In genomic region chr5:33938448-33938847, GRCm38 (mm10) we compare ENCODE assay signal across 14 mouse cellular contexts. TPM values are rescaled to one million over a fixed set of nuclear protein-coding genes. Genes with fewer than 3 reads are reported as not detected.
A peak's percentile ranks its signal among the peaks of the same experiment; 100 is the strongest.
DNase-seq lines count a peak whose midpoint lies in the region; ATAC-seq and TF ChIP-seq lines count a peak whose summit lies in the region.
"Had no signal": no experiment of that assay in that cellular context is flagged by ENCODE, and none has a peak within 500 bp of the region (broad histone marks: within the 10 kb centered on the region; RNA-seq: fewer than 3 reads in every experiment).

No protein-coding gene starts in this region.

- peaks cover 5% of the 10 kb centered on the region; the same call in 1 of the 2 replicates for H3K4me1 ChIP-seq in kidney, adult 2 months (ENCODE audit: control insufficient read depth, insufficient read depth, low read length)
- H3K4me1 ChIP-seq in MEL (ENCODE audit: control insufficient read depth in 1 of 2, insufficient read depth in 2 of 2, low read length in 2 of 2) = peaks cover 16 to 21% of the 10 kb centered on the region in 2 experiments
- peaks cover 19% of the 10 kb centered on the region for H3K4me1 ChIP-seq in limb, embryonic 10.5 days

- ATAC-seq in neutrophil, adult 5-6 weeks (ENCODE audit: extremely low read depth, insufficient number of reproducible peaks, low FRiP score, poor library complexity, severe bottlenecking) = peak; percentile 59
- ATAC-seq: forebrain, embryonic 15.5 days had no signal

- no peak overlapping the region for H3K9ac ChIP-seq in MEL (ENCODE audit: control insufficient read depth, low read depth, low read length, poor library complexity, severe bottlenecking)
- H3K9ac ChIP-seq: embryonic facial prominence, embryonic 12.5 days; forebrain, embryonic 15.5 days; limb, embryonic 12.5 days had no signal

- TF ChIP-seq EP300 in MEL (IDR thresholded peaks at IDR 0.05; ENCODE audit: low read depth in 1 of 2, low read length in 2 of 2) = no peak

- H3K27me3 ChIP-seq in kidney, adult 2 months (replicated peaks; ENCODE audit: control insufficient read depth, insufficient read depth, low read length) = no peaks in the 10 kb centered on the region
- H3K27me3 ChIP-seq in MEL (ENCODE audit: control insufficient read depth in 1 of 2, insufficient read depth in 2 of 2, low read length in 2 of 2) = no peaks in the 10 kb centered on the region
- H3K27me3 ChIP-seq in limb, embryonic 10.5 days (ENCODE audit: low read depth, poor library complexity, severe bottlenecking) = no peaks in the 10 kb centered on the region
- H3K27me3 ChIP-seq: embryonic facial prominence, embryonic 12.5 days; forebrain, embryonic 15.5 days; limb, embryonic 12.5 days had no signal

- no peaks in the 10 kb centered on the region for H3K36me3 ChIP-seq in kidney, adult 2 months (ENCODE audit: control insufficient read depth, insufficient read depth, low read length)
- peaks cover 0 to 26% of the 10 kb centered on the region in 2 experiments; a peak in 3 of 4 replicates for H3K36me3 ChIP-seq in MEL (ENCODE audit: control insufficient read depth in 1 of 2, insufficient read depth in 2 of 2, low read length in 2 of 2)
- H3K36me3 ChIP-seq in limb, embryonic 10.5 days = peaks cover 40% of the 10 kb centered on the region
- H3K36me3 ChIP-seq: forebrain, embryonic 15.5 days had no signal

- 88% methylated on average over 3 of the region's 3 CpGs for WGBS in kidney, adult 2 months
- 94% methylated on average over 3 of the region's 3 CpGs for WGBS in limb, embryonic 10.5 days

- no peak overlapping the region for H3K4me3 ChIP-seq in kidney, adult 2 months (ENCODE audit: insufficient read depth, low read depth, low read length)
- H3K4me3 ChIP-seq in MEL (ENCODE audit: control insufficient read depth in 1 of 2, insufficient read depth in 1 of 2, low read depth in 2 of 2, low read length in 2 of 2) = no peak overlapping the region
- no peak overlapping the region for H3K4me3 ChIP-seq in limb, embryonic 10.5 days
- H3K4me3 ChIP-seq: embryonic facial prominence, embryonic 12.5 days; forebrain, embryonic 15.5 days; hindbrain, embryonic 10.5 days; limb, embryonic 12.5 days; myocyte had no signal

- H3K27ac ChIP-seq in kidney, adult 2 months (ENCODE audit: insufficient read depth, low read depth, low read length) = no peak overlapping the region
- no peak overlapping the region for H3K27ac ChIP-seq in MEL (ENCODE audit: control insufficient read depth, low read depth, low read length)
- no peak overlapping the region for H3K27ac ChIP-seq in limb, embryonic 10.5 days
- H3K27ac ChIP-seq: embryonic facial prominence, embryonic 12.5 days; forebrain, embryonic 15.5 days; hindbrain, embryonic 10.5 days; limb, embryonic 12.5 days had no signal

- peak; percentile 24 for DNase-seq in kidney, adult 9 months
- DNase-seq in kidney, adult 2 months = no peak
- peak; percentile 55 for DNase-seq in MEL (ENCODE audit: low read depth, low spot score)
- peak; percentile 64 to 71 for DNase-seq in heart, adult 9 months (ENCODE audit: low spot score in 2 of 2)
- no peak for DNase-seq in limb, embryonic 10.5 days (ENCODE audit: low spot score)
- DNase-seq in Muller cell, postnatal 12 days (ENCODE audit: inconsistent ontology term) = no peak
- DNase-seq in ovary, postnatal 36 days (ENCODE audit: low spot score) = no peak
- DNase-seq: kidney, adult 8-10 months had no signal

- TF ChIP-seq CTCF in kidney, adult 2 months (conservative IDR thresholded peaks at IDR 0.05; ENCODE audit: insufficient read depth, insufficient read length, low read depth, low read length) = no peak
- TF ChIP-seq CTCF in MEL (IDR thresholded peaks at IDR 0.05 in 2 of 3, conservative IDR thresholded peaks at IDR 0.05 in 1 of 3; ENCODE audit: control insufficient read depth in 1 of 3, insufficient read depth in 1 of 3, low read depth in 2 of 3, low read length in 3 of 3, poor library complexity in 1 of 3, severe bottlenecking in 1 of 3) = no peak

- TF ChIP-seq RAD21 in MEL (IDR thresholded peaks at IDR 0.05; ENCODE audit: low read depth, low read length) = no peak

- H3K79me2 ChIP-seq in MEL (ENCODE audit: control insufficient read depth, insufficient read depth, low read length, poor library complexity) = peaks cover 32% of the 10 kb centered on the region

- no peak for TF ChIP-seq POLR2A in kidney, adult 2 months (IDR thresholded peaks at IDR 0.05; ENCODE audit: low read depth, low read length)
- no peak for TF ChIP-seq POLR2A in MEL (IDR thresholded peaks at IDR 0.05; ENCODE audit: control insufficient read depth in 1 of 2, insufficient read depth in 1 of 2, low read depth in 1 of 2, low read length in 2 of 2, poor library complexity in 1 of 2)

- no peaks in the 10 kb centered on the region for H3K9me3 ChIP-seq in MEL (replicated peaks; ENCODE audit: insufficient read depth, low read length)
- peaks cover 10% of the 10 kb centered on the region; the same call in 1 of the 2 replicates for H3K9me3 ChIP-seq in limb, embryonic 10.5 days (replicated peaks)

TF ChIP-seq in MEL, 35 proteins besides CTCF, POLR2A, EP300 and RAD21:
- TF ChIP-seq MYB (IDR thresholded peaks at IDR 0.05; ENCODE audit: low read depth, low read length) = no peak
- no peak for TF ChIP-seq CHD1 (IDR thresholded peaks at IDR 0.05; ENCODE audit: low read depth, low read length)
- TF ChIP-seq MYC (IDR thresholded peaks at IDR 0.05; ENCODE audit: low read depth, low read length) = no peak
- peak; percentile 41; the same call in 1 of the 2 replicates for TF ChIP-seq ETS1 (IDR thresholded peaks at IDR 0.05; ENCODE audit: low read depth, low read length)
- peak; percentile 80 for TF ChIP-seq USF1 (IDR thresholded peaks at IDR 0.05; ENCODE audit: low read depth, low read length)
- TF ChIP-seq MAX (IDR thresholded peaks at IDR 0.05; ENCODE audit: low read length) = peak; percentile 24; the same call in 1 of the 2 replicates
- TF ChIP-seq MEF2A (IDR thresholded peaks at IDR 0.05; ENCODE audit: extremely low read depth, insufficient replicate concordance, low read depth, low read length, poor library complexity, severe bottlenecking) = peak; percentile 77; the same call in 1 of the 2 replicates

RNA-seq across cellular contexts. Expression of gene Nelfa, which starts 2.2 kb away (rescaled TPM):
- polyA plus RNA-seq in kidney, adult 2 months (2012; rRNA removed) = 23.0 and 24.6 TPM in 2 replicates
- 58.7 and 60.5 TPM in 2 replicates for total RNA-seq in MEL (2012; rRNA removed)
- 100 to 1,000 TPM; 117 to 207 TPM for polyA plus RNA-seq in MEL (2012; ENCODE audit: insufficient read depth in 1 of 2, insufficient read length in 2 of 2, low read depth in 1 of 2, low replicate concordance in 2 of 2, missing spikeins in 1 of 2)
- total RNA-seq in neutrophil, adult 5-6 weeks (2017) = 25.4 and 28.6 TPM in 2 replicates
- polyA plus RNA-seq in limb, embryonic 10.5 days (2016; fragmentation: Nextera tagmentation; extraction: Ambion mirVana) = 90.5 and 93.8 TPM in 2 replicates

RNA-seq across cellular contexts. Expression of gene Gm1673, which starts 44.8 kb away (rescaled TPM):
- 3.3 and 4.1 TPM in 2 replicates for polyA plus RNA-seq in kidney, adult 2 months (2012; rRNA removed)
- not detected in 2 replicates for total RNA-seq in MEL (2012; rRNA removed)
- not detected for polyA plus RNA-seq in MEL (2012; ENCODE audit: insufficient read depth in 1 of 2, insufficient read length in 2 of 2, low read depth in 1 of 2, low replicate concordance in 2 of 2, missing spikeins in 1 of 2)
- not detected in 2 replicates for total RNA-seq in neutrophil, adult 5-6 weeks (2017)
- 174 TPM in 2 replicates for polyA plus RNA-seq in limb, embryonic 10.5 days (2016; fragmentation: Nextera tagmentation; extraction: Ambion mirVana)

RNA-seq across cellular contexts. Expression of gene Nat8l, which starts 57.3 kb away (rescaled TPM):
- polyA plus RNA-seq in kidney, adult 2 months (2012; rRNA removed) = 5.8 and 6.5 TPM in 2 replicates
- 0.03 TPM in 1 of 2 replicates, not detected in the other for total RNA-seq in MEL (2012; rRNA removed)
- polyA plus RNA-seq in MEL (2012; ENCODE audit: insufficient read depth in 1 of 2, insufficient read length in 2 of 2, low read depth in 1 of 2, low replicate concordance in 2 of 2, missing spikeins in 1 of 2) = not detected
- total RNA-seq in neutrophil, adult 5-6 weeks (2017) = 4.0 and 4.9 TPM in 2 replicates
- polyA plus RNA-seq in limb, embryonic 10.5 days (2016; fragmentation: Nextera tagmentation; extraction: Ambion mirVana) = 0.15 and 0.18 TPM in 2 replicates

Comparison
In these comparisons a context has a peak if more than half of its experiments do, and no peak if none do; other contexts are left out.
1. DNase-seq: peak in kidney, adult 9 months (single experiment), MEL (single experiment) and heart, adult 9 months (2 of 2); none in kidney, adult 2 months (single experiment), limb, embryonic 10.5 days (single experiment), Muller cell, postnatal 12 days (single experiment) and ovary, postnatal 36 days (single experiment).
2. RNA of gene Gm1673, which starts 44.8 kb away (polyA plus RNA-seq): 174 TPM in limb, embryonic 10.5 days; 3.3 to 4.1 TPM in kidney, adult 2 months and not detected in MEL; every median in the first group is over 10 times any median in the second.